Mouse (Mus musculus) heart, embryonic 12.5 days (tissue): ENCODE data around the gene Ccl3. TPM values are rescaled to one million over a fixed set of nuclear protein-coding genes. Genes with fewer than 3 reads are reported as not detected.

ENCODE experiments used
- ATAC-seq: fragments of 200-750 bp; cut with Nextera tagmentation; 2 replicates; pipeline ENCODE4 v1.8.0; 2017; ENCODE audit warnings: moderate TSS enrichment, moderate library complexity; ENCODE audit not compliant: insufficient number of reproducible peaks, low FRiP score
- H3K27ac ChIP-seq: fragments of 300-500 bp; sonication (generic); 2 replicates; pipeline ENCODE4 v1.5.1; 2016; ENCODE audit warnings: mild to moderate bottlenecking, moderate library complexity; ENCODE audit not compliant: poor library complexity, severe bottlenecking
- H3K27me3 ChIP-seq: fragments of 300-500 bp; sonication (generic); replicated peaks from 2 replicates; pipeline ENCODE4 v1.6.1; 2016; ENCODE audit warnings: mild to moderate bottlenecking, moderate library complexity
- H3K36me3 ChIP-seq: fragments of 300-500 bp; sonication (generic); 2 replicates; pipeline ENCODE4 v1.6.1; 2016; ENCODE audit warnings: mild to moderate bottlenecking, moderate library complexity
- H3K4me1 ChIP-seq: fragments of 300-500 bp; sonication (generic); replicated peaks from 2 replicates; pipeline ENCODE4 v1.6.1; 2016; ENCODE audit warnings: mild to moderate bottlenecking
- H3K4me2 ChIP-seq: fragments of 300-500 bp; sonication (generic); 2 replicates; pipeline ENCODE4 v1.6.1; 2016; ENCODE audit warnings: mild to moderate bottlenecking, moderate library complexity
- H3K4me3 ChIP-seq: fragments of 300-500 bp; sonication (generic); 2 replicates; pipeline ENCODE4 v1.5.1; 2016; ENCODE audit warnings: mild to moderate bottlenecking
- H3K9ac ChIP-seq: fragments of 300-500 bp; sonication (generic); 2 replicates; pipeline ENCODE4 v1.6.1; 2016; ENCODE audit warnings: mild to moderate bottlenecking, moderate library complexity
- H3K9me3 ChIP-seq: fragments of 300-500 bp; sonication (generic); replicated peaks from 2 replicates; pipeline ENCODE4 v1.6.1; 2016; ENCODE audit warnings: mild to moderate bottlenecking, moderate library complexity
- WGBS: fragments of 180-500 bp; shearing (Covaris S2); methylation state at CpG from one replicate; pipeline ENCODE4 v1.1.7; 2016; 5-methylcytosine and 5-hydroxymethylcytosine counted together
- polyA plus RNA-seq: library from polyadenylated mRNA; unstranded; fragments of >200 nt; fragmentation: Nextera tagmentation; extraction: Ambion mirVana; gene quantifications from 2 replicates; pipeline ENCODE4 v1.2.1, GENCODE M21; 2016

Ccl3 gene
- 0.23 and 0.44 TPM in 2 replicates for polyA plus RNA-seq

DNA sequence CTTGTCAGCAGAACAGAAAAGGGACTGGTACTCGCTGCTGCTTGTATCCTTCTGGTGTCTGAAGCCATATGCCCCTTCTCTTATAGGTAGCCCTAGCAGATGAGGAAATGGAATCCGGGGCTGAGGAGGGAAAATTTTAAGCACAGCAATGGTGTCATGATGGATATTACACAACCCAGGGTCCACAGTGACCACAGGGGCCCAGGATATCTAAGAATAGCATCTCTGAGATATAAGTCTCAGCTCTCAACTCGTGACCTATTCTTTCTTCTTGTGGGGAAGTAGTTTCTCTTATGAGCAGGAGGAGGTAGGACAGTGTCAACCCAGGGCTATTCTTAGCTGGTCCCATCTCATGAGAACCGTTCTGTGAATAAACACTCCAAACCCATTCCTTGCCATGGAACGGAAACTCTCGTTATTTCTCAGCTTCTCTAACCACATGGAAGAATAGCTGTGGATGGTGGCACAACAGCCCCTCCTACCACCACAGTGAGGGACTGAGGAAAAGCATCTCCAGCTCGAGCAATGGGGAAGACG, at the start of gene Ccl3:
Gene Ccl3 (minus strand): TSS at position 51 of the 537 bp plus-strand sequence.
- H3K4me2 ChIP-seq: no peak within 1 kb of the TSS
- no peak for ATAC-seq
- no peaks in the 10 kb centered on the region for H3K27me3 ChIP-seq
- 70% methylated on average over 8 of the region's 8 CpGs for WGBS
- peaks cover 6% of the 10 kb centered on the region; the same call in 1 of the 2 replicates for H3K9me3 ChIP-seq
- no peak within 1 kb of the TSS for H3K27ac ChIP-seq
- no peak within 1 kb of the TSS for H3K4me3 ChIP-seq
- no peaks in the 10 kb centered on the region; the same call in 1 of the 2 replicates for H3K4me1 ChIP-seq
- H3K9ac ChIP-seq: no peak within 1 kb of the TSS
- H3K36me3 ChIP-seq: no peaks in the 10 kb centered on the region

DNA sequence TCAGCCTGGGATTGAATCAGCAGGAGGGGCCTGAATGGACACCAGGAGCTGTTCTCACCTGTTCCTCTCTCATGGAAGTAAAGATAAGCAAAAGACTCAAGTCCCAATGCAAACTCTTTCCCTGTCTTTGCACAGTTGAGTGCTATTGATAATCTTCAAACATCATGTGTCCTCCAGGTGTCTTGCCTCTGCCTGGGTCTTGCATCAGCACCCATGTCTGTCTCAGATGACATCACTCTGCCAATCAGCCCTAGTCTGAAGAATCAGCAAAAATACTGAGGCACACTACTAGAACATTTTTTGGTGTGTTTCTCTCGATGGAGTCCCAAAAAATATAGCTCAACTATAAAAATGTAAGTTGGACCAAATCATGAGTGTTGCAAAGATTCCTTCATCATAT, 42.9 kb upstream of the Ccl3 start:
- ATAC-seq: no peak
- 48% methylated on average over 1 of the region's 1 CpGs for WGBS
- Histone ChIP-seq H3K4me3 (no peak overlapping the region), H3K4me2 (no peak overlapping the region), H3K9ac (no peak overlapping the region), H3K27me3 (0 out of 2 replicates have a peak, but pooled peaks cover 11% of the 10 kb centered on the region), H3K9me3 (no peaks in the 10 kb centered on the region), H3K36me3 (no peaks in the 10 kb centered on the region), H3K4me1 (no peaks in the 10 kb centered on the region), H3K27ac (no peak overlapping the region)

DNA sequence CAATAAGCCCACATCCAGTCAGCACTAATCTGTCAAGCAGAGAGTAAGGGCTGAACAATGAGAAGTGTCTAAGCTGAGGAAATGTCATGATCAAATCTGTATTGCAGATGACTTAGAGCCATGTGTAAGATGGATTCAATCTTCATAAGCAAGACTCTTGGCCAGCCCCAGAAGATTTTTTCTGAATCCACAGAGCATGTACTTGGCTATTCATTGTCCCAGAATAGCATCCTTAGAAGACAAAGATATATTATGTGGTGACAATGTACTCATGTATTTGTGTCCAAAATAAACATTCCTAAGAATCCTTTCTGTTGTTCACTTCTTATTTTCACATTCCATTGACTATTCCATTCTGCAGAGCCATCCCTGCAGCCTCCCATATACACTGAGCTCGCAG, 40.8 kb upstream of the Ccl3 start:
- Histone ChIP-seq H3K9ac (no peak overlapping the region), H3K4me1 (no peaks in the 10 kb centered on the region), H3K36me3 (no peaks in the 10 kb centered on the region), H3K9me3 (no peaks in the 10 kb centered on the region), H3K4me2 (no peak overlapping the region), H3K27ac (no peak overlapping the region), H3K4me3 (no peak overlapping the region), H3K27me3 (0 out of 2 replicates have a peak, but pooled peaks cover 6% of the 10 kb centered on the region)
- no peak for ATAC-seq
- WGBS: 82% methylated on average over 1 of the region's 1 CpGs

DNA sequence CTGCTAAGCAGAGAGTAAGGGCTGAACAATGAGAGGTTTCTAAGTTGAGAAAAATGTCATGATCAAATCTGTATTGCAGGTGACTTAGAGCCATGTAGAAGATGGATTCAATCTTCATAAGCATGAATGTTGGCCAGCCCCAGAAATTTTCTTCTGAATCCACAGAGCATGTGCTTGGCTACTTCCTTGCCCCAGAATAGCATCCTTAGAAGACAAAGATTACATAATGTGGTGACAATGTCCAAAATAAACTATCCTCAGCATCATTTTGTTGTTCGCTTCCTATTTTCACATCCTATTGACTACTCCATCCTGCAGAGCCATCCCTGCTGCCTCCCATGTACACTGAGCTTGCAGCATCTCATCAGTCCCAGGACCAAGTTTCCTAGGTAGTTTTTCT, 26.5 kb upstream of the Ccl3 start:
- no peak for ATAC-seq
- WGBS: 72% methylated on average over 1 of the region's 1 CpGs
- Histone ChIP-seq H3K4me2 (no peak overlapping the region), H3K27me3 (0 out of 2 replicates have a peak, but pooled peaks cover 7% of the 10 kb centered on the region), H3K36me3 (no peaks in the 10 kb centered on the region), H3K9me3 (no peaks in the 10 kb centered on the region), H3K4me1 (no peaks in the 10 kb centered on the region), H3K27ac (no peak overlapping the region), H3K4me3 (no peak overlapping the region), H3K9ac (no peak overlapping the region)

DNA sequence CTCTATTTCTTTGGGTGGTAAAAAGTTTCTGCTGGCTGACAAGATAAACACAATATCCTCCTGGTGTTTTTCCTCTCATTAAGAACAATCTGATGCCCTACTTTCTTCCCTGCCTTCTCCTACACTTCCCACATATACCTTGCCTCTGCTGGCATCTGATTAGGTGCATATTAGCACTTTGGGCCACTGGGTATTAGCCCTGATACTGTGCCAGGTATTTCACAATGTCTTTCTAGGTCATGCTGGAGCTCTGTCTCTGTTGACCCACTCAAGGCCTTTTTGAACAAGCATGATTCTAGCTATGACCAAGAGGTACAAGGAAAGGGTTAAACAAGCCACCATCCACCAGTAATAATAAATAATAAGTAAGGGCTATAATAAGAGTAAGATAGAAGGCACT, 22.6 kb upstream of the Ccl3 start:
- Histone ChIP-seq H3K4me2 (no peak overlapping the region), H3K9ac (no peak overlapping the region), H3K27me3 (0 out of 2 replicates have a peak, but pooled peaks cover 7% of the 10 kb centered on the region), H3K27ac (no peak overlapping the region), H3K4me1 (no peaks in the 10 kb centered on the region), H3K4me3 (no peak overlapping the region), H3K36me3 (no peaks in the 10 kb centered on the region), H3K9me3 (no peaks in the 10 kb centered on the region)
- ATAC-seq: no peak

DNA sequence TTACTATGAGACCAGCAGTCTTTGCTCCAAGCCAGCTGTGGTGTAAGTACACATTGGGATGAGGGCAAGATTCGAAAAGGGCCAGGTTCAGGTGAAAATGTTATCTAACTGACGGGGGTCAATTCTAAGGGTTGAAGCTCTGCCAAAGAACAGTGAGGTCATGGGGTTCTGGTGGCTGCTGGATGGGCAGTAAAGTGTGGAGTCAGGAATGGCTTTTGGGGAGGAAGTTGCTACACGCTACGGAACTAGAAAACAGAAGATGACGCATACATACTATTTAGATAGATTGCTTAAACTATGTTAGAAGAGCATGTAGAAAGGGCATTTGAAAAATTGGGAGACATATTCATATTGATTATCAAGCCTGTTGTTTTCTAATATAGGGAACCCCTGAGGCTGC, 14.4 kb upstream of the Ccl3 start:
- Histone ChIP-seq H3K9ac (no peak overlapping the region), H3K27ac (no peak overlapping the region), H3K4me2 (no peak overlapping the region), H3K4me1 (no peaks in the 10 kb centered on the region), H3K36me3 (no peaks in the 10 kb centered on the region), H3K4me3 (no peak overlapping the region), H3K27me3 (no peaks in the 10 kb centered on the region), H3K9me3 (no peaks in the 10 kb centered on the region)
- WGBS: 69% methylated on average over 5 of the region's 5 CpGs
- no peak for ATAC-seq

DNA sequence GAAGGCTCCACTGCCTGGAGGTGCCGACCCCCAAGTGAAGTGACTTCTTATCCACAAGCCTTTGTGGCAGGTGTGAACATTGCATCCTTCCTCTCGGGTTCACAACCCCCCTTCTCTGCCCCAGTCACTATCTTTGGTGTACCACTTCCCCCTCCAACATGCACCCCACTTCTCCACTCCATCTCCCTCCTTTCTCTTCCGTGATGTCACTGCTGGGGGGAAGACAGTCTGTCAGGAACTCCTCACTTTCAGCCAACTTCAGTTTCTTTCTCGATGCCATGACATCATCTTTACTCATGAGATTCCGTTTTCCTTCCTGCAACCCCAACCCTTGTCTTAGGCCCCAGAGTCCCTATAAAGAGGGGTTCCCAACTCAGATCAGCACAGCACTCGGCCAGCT, 13.0 kb upstream of the Ccl3 start, which contains the start of gene Ccl4:
Gene Ccl4 (plus strand): TSS at position 381 of the 400 bp plus-strand sequence.
- ATAC-seq: no peak
- Histone ChIP-seq H3K4me2 (no peak within 1 kb of the TSS), H3K4me3 (no peak within 1 kb of the TSS), H3K36me3 (no peaks in the 10 kb centered on the region), H3K9ac (no peak within 1 kb of the TSS), H3K4me1 (no peaks in the 10 kb centered on the region), H3K27ac (no peak within 1 kb of the TSS), H3K9me3 (no peaks in the 10 kb centered on the region), H3K27me3 (no peaks in the 10 kb centered on the region)
- WGBS: 61% methylated on average over 6 of the region's 6 CpGs

DNA sequence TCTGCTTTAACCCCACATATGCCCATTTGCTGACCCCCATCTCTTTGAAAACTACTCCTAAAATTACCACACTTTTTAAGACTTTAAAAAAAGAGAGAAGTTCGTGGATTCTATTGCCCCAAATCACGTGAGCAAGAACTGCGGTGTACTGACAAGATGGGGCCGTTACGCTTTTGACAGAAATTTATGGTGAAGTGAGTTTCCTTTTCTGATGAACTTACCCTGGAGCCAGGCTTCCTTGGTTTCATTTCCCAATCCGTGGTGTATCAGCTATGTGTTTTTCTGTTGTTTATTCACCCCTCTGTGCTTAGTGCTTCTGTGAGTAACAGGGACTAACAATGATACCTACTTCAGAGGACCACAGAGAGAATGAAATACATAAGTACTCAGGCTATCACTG, 9.6 kb upstream of the Ccl3 start:
- Histone ChIP-seq H3K27ac (no peak overlapping the region), H3K27me3 (no peaks in the 10 kb centered on the region), H3K4me3 (no peak overlapping the region), H3K9me3 (no peaks in the 10 kb centered on the region), H3K9ac (no peak overlapping the region), H3K4me2 (no peak overlapping the region), H3K36me3 (no peaks in the 10 kb centered on the region), H3K4me1 (no peaks in the 10 kb centered on the region)
- no peak for ATAC-seq
- WGBS: 72% methylated on average over 6 of the region's 6 CpGs

DNA sequence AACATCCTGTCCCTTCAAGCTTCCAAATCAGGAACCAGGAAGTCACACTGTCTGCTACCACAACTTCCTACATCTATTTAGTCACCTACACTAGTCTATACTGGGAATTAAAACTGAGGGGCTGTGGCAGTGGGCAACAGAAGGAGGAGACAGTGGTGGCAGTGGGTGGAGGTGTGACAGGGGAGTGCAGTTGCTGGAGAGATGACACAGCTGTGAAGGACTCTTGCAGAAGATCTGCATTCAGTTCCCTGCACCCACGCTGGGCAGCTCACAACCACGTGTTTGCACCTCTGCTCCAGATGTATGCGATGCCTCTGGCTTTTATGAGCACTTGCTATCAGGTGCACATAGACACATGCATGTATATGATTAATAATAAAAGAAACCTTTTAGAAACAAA, 8.4 kb upstream of the Ccl3 start:
- Histone ChIP-seq H3K9me3 (no peaks in the 10 kb centered on the region), H3K4me2 (no peak overlapping the region), H3K9ac (no peak overlapping the region), H3K4me3 (no peak overlapping the region), H3K27me3 (no peaks in the 10 kb centered on the region), H3K27ac (no peak overlapping the region), H3K36me3 (no peaks in the 10 kb centered on the region), H3K4me1 (no peaks in the 10 kb centered on the region; the same call in 1 of the 2 replicates)
- 68% methylated on average over 3 of the region's 3 CpGs for WGBS
- ATAC-seq: no peak

DNA sequence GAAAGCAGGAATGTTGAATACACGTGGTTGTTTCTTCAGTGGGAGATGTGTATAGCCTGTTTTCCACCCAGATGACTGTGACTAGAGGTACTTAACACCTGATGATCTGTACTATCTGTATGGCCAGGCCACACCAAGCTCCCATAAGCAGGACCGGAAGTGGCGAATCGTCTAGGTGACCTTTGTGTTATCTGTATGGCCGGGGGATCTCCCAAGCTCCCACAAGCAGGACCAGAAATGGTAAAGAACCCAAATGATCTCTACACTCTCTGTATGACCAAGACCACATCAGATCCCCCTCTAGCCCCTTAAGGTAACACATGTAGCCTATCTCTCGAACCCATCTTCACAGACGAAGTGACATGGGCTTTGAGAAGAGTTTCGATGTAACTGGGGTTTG, 5.5 kb upstream of the Ccl3 start:
- 71% methylated on average over 8 of the region's 8 CpGs for WGBS
- Histone ChIP-seq H3K27me3 (no peaks in the 10 kb centered on the region), H3K9ac (no peak overlapping the region), H3K4me3 (no peak overlapping the region), H3K27ac (no peak overlapping the region), H3K36me3 (no peaks in the 10 kb centered on the region), H3K4me1 (no peaks in the 10 kb centered on the region; the same call in 1 of the 2 replicates), H3K4me2 (no peak overlapping the region), H3K9me3 (no peaks in the 10 kb centered on the region)
- no peak for ATAC-seq

DNA sequence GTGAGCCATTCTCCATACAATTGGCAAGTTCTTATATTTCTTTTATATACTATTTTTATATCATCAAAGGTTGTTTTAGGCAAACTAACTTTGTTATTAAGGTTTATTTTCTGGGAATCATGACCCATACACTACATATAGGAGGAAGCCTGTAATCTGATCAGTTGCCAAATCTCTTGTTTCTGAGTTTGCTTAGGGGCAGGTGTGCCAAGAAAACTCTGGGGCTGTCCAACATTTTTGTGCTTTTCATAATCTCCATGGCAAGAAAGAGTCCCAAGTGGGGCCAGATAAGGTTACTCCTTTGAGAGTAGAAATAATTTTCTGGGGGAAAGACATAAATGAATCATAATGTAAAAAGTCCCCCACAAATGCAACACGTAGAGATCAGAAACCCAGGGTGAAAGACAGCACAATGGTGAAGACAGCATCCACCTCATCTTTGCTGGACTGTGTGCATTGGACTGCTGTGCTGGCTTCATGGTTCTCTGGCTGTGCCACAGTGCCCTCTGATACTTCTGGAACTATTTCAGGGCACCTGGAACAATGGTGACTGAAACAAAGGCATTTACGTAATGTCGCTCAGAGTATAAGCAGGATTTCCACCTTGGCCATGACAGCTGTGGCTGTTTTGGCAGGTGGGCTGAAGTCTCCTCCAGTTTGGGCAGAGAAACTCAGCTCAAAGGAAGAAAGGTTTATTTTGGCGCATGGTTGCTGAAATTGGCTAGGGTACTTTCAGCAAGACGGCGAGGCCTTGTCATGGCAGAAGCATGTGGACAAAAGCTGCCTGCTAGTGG, 2.6 kb downstream of the Ccl3 start:
- Histone ChIP-seq H3K4me2 (no peak overlapping the region), H3K36me3 (no peaks in the 10 kb centered on the region), H3K27me3 (no peaks in the 10 kb centered on the region), H3K9ac (no peak overlapping the region), H3K27ac (no peak overlapping the region), H3K4me3 (no peak overlapping the region), H3K4me1 (no peaks in the 10 kb centered on the region), H3K9me3 (peaks cover 6% of the 10 kb centered on the region; the same call in 1 of the 2 replicates)
- no peak for ATAC-seq
- WGBS: 89% methylated on average over 6 of the region's 6 CpGs
